Mouse (Mus musculus): ENCODE measurements around the gene Amigo3. TPM values are rescaled to one million over a fixed set of nuclear protein-coding genes. Genes with fewer than 3 reads are reported as not detected.

Gene Amigo3
- polyA plus RNA-seq, 1 experiment, result 1.7 TPM

DNA sequence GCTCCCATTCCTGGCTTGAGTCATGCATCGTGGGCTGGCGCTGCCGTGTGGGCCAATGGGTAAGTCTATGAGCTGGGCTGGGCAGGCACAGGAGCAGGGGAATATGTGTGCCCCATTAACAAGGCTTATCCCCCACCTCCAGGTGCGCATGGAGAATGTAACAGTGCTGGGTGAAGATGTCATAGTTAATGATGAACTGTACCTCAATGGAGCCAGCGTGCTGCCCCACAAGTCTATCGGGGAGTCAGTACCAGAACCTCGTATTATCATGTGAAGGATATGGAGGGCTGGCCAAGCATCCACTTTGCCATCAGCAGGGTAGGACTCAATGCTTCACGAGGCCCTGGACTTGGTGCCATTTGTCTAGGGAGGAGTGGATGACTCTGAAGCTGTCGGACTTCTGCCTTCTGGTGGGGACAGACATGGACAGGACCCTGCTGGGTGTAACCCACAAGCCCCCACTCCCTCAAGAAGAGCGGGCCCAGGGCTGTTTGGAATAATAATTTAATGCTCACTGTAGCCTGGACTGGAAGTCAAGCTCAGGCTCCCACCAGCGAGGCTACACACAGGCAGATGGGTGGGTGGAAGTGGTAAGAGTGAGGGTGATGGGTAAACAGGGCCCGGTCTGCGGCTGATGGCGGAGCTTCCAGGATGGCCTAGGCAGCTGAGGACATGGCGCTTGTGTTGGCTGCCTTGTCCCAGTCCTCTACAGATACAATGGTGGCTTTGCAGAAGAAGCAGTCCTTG is 1.6 kb upstream of the Amigo3 start:
- H3K27ac ChIP-seq (ENCODE audit: insufficient read depth, low read length), result no peak overlapping the region
- H3K4me1 ChIP-seq (ENCODE audit: control insufficient read depth, insufficient read depth, low read length), result 0 out of 2 replicates have a peak, but pooled peaks cover 4% of the 10 kb centered on the region
- H3K4me3 ChIP-seq (ENCODE audit: insufficient read depth, low read length), result no peak overlapping the region
- TF ChIP-seq POLR2A (IDR thresholded peaks at IDR 0.05; ENCODE audit: extremely low read depth, insufficient read depth, low read length) (no peak), CTCF (IDR thresholded peaks at IDR 0.05; ENCODE audit: extremely low read depth, insufficient read depth, low read length) (no peak)

DNA sequence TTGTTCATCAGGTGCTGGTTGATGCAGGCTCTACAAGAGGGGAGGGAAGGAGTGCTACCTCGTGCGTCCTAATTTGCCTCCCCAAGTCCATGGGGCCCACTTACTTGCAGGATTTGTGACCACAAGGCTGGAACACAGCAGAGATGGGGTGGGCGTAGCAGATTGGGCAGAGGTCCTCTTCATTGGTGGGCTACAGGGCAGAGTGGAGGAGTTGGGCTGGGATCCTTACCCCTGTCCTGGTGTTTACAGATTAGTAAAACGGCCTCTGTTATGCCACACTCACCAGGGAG is 1.1 kb upstream of the Amigo3 start:
- H3K4me3 ChIP-seq (ENCODE audit: insufficient read depth, low read length), result no peak overlapping the region
- TF ChIP-seq CTCF (IDR thresholded peaks at IDR 0.05; ENCODE audit: extremely low read depth, insufficient read depth, low read length) (no peak), POLR2A (IDR thresholded peaks at IDR 0.05; ENCODE audit: extremely low read depth, insufficient read depth, low read length) (0 out of 2 replicates have a peak, but pooled peaks have one; percentile 8)
- no peak overlapping the region for H3K27ac ChIP-seq (ENCODE audit: insufficient read depth, low read length)
- 0 out of 2 replicates have a peak, but pooled peaks cover 4% of the 10 kb centered on the region for H3K4me1 ChIP-seq (ENCODE audit: control insufficient read depth, insufficient read depth, low read length)

DNA sequence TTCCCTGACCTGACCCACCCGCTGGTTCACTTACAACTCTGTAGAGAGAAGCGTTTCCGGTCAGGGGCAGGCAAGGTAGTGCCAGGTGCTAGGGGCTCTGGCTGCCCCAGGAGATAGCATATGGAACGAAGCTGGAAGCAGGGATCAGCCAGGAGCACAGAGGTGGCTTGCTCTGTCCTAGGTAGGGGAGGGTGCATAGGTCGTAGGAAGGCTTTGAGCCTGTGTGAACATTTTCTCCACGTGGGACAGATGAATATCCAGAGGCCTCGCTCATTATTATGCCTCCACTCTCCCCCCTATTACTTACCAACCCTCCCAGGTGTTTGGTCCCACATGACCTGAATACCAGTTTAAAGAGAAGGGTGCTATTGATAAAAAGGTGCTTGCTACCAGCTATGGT is 548 bp upstream of the Amigo3 start:
- TF ChIP-seq CTCF (IDR thresholded peaks at IDR 0.05; ENCODE audit: extremely low read depth, insufficient read depth, low read length) (no peak), POLR2A (IDR thresholded peaks at IDR 0.05; ENCODE audit: extremely low read depth, insufficient read depth, low read length) (no peak)
- Histone ChIP-seq H3K4me3 (ENCODE audit: insufficient read depth, low read length) (no peak overlapping the region), H3K4me1 (ENCODE audit: control insufficient read depth, insufficient read depth, low read length) (0 out of 2 replicates have a peak, but pooled peaks cover 4% of the 10 kb centered on the region), H3K27ac (ENCODE audit: insufficient read depth, low read length) (no peak overlapping the region)

DNA sequence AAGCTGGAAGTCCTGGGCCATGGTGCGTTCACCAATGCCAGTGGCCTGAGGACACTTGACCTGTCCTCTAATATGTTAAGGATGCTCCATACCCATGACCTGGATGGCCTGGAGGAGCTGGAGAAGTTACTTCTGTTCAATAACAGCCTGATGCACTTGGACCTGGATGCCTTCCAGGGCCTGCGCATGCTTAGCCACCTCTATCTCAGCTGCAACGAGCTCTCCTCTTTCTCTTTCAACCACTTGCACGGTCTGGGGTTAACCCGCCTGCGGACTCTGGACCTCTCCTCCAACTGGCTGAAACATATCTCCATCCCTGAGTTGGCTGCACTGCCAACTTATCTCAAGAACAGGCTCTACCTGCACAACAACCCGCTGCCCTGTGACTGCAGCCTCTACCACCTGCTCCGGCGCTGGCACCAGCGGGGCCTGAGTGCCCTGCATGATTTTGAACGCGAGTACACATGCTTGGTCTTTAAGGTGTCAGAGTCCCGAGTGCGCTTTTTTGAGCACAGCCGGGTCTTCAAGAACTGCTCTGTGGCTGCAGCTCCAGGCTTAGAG is 786 bp downstream of the Amigo3 start:
- Histone ChIP-seq H3K4me3 (ENCODE audit: insufficient read depth, low read length) (no peak overlapping the region), H3K4me1 (ENCODE audit: control insufficient read depth, insufficient read depth, low read length) (0 out of 2 replicates have a peak, but pooled peaks cover 4% of the 10 kb centered on the region)
- TF ChIP-seq CTCF (IDR thresholded peaks at IDR 0.05; ENCODE audit: extremely low read depth, insufficient read depth, low read length) (no peak), POLR2A (IDR thresholded peaks at IDR 0.05; ENCODE audit: extremely low read depth, insufficient read depth, low read length) (no peak)

DNA sequence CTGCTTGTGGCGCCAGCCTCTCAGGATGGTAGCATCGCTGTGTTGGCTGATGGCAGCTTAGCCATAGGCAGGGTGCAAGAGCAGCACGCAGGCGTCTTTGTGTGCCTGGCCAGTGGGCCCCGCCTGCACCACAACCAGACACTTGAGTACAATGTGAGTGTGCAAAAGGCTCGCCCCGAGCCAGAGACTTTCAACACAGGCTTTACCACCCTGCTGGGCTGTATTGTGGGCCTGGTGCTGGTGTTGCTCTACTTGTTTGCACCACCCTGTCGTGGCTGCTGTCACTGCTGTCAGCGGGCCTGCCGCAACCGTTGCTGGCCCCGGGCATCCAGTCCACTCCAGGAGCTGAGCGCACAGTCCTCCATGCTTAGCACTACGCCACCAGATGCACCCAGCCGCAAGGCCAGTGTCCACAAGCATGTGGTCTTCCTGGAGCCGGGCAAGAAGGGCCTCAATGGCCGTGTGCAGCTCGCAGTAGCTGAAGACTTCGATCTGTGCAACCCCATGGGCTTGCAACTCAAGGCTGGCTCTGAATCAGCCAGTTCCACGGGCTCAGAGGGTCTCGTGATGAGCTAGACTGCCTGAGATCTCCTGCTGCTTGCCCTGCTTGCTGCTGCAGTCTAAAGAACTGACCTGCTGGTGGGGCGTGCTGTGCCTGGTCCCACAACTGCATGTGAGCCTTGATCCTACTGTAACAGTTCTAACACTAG is 1.5 kb downstream of the Amigo3 start:
- TF ChIP-seq POLR2A (IDR thresholded peaks at IDR 0.05; ENCODE audit: extremely low read depth, insufficient read depth, low read length) (no peak), CTCF (IDR thresholded peaks at IDR 0.05; ENCODE audit: extremely low read depth, insufficient read depth, low read length) (no peak)
- Histone ChIP-seq H3K4me1 (ENCODE audit: control insufficient read depth, insufficient read depth, low read length) (0 out of 2 replicates have a peak, but pooled peaks cover 4% of the 10 kb centered on the region), H3K27ac (ENCODE audit: insufficient read depth, low read length) (no peak overlapping the region), H3K4me3 (ENCODE audit: insufficient read depth, low read length) (no peak overlapping the region)

More for the DNA sequence above, 786 bp downstream of the Amigo3 start:
- H3K27ac ChIP-seq (ENCODE audit: insufficient read depth, low read length), result no peak overlapping the region

DNA sequence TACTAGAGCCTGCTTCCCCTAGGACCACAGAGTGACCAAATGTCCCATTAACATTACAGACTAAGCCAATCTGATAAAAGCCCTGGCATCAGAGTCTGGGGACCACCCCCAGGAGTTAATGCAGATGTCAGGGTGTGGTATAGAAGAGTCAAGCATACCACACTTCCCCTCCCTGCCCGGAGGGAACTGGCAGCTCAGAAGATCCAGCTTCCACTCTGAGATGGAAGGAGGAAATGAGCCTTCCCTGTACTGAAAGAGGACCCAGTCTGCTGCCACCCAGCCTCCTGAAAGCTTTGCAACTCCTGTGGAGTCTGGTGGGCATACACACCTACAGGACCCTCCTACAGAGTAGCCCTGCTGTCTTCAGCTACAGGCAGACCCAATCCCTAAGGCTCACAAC is 2.1 kb downstream of the Amigo3 start:
- Histone ChIP-seq H3K4me3 (ENCODE audit: insufficient read depth, low read length) (no peak overlapping the region), H3K4me1 (ENCODE audit: control insufficient read depth, insufficient read depth, low read length) (0 out of 2 replicates have a peak, but pooled peaks cover under 1% of the 10 kb centered on the region), H3K27ac (ENCODE audit: insufficient read depth, low read length) (no peak overlapping the region)
- no peak for TF ChIP-seq CTCF (IDR thresholded peaks at IDR 0.05; ENCODE audit: extremely low read depth, insufficient read depth, low read length)
- TF ChIP-seq POLR2A (IDR thresholded peaks at IDR 0.05; ENCODE audit: extremely low read depth, insufficient read depth, low read length), result no peak

DNA sequence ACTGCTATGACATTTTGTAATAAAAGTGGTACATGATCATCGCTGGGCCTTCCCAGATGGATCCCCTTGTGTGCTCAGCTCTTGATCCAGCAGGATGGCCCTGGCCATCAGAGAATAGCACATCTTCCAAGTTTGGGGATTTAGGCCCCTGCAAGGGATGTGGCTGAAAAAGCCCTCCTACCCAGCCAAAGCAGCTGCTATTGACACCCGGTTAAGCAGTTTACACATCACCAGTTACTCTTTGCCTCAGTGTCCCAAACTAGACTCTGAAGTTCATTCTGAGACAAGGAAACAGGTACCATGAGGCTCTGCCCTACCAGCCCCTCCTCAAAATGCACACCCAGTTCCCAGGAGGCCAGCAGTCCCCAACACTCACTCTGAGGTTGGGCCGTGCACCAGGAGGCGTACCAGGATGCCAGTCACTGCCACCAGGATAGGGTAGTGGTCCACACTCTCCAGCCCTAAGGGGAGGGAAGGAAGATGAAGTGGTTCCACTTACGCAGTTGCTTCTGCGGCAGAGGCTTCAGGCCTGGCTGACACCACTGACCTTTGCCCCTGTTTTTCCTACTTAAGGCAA is 2.8 kb downstream of the Amigo3 start:
- TF ChIP-seq POLR2A (IDR thresholded peaks at IDR 0.05; ENCODE audit: extremely low read depth, insufficient read depth, low read length), result no peak
- no peak for TF ChIP-seq CTCF (IDR thresholded peaks at IDR 0.05; ENCODE audit: extremely low read depth, insufficient read depth, low read length)
- no peak overlapping the region for H3K4me3 ChIP-seq (ENCODE audit: insufficient read depth, low read length)
- H3K27ac ChIP-seq (ENCODE audit: insufficient read depth, low read length), result no peak overlapping the region
- H3K4me1 ChIP-seq (ENCODE audit: control insufficient read depth, insufficient read depth, low read length), result no peaks in the 10 kb centered on the region

DNA sequence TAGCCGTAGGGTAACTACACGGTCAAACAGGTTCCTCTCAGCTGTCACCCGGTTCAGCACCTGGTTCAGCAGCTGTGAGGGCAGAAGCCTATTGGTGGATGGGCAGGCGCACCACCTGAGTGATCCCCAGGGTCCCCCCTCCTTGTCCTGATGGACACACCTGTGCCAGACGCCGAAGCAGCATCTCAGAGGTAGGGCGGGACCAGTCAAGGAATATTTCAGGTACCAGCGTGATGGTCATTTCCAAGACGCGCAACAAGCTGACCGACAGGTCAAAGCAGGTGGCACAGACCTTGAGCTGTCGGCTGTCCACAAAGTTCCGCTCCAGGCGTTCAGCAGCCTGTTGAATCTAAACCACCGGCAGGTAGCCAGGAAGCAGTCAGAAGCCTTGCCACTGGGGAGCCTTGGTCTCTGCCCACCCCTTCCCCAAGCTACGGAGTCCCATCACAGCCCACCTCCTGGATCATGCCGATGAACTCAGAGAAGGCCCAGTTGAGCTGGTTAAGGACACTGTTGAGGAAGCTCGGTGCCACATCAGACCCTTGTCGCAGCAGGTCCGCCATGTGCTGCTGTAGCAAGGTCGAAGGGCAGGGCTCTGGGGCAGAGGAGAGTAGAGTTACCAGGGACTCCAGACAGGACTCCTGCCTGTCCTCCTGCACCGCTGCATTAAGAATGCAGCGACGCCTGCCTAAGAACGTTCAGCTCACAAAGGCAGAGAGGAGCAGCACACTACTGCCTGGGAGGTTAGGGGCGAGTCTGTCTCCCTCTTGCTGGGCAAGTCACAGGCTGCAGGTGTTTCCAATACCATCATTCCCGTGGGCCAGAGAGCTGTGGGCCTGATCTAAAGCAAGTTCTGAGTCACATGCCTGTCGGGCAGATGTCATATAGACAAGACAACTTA is 3.7 kb downstream of the Amigo3 start:
- H3K27ac ChIP-seq (ENCODE audit: insufficient read depth, low read length), result no peak overlapping the region
- no peak overlapping the region for H3K4me3 ChIP-seq (ENCODE audit: insufficient read depth, low read length)
- TF ChIP-seq CTCF (IDR thresholded peaks at IDR 0.05; ENCODE audit: extremely low read depth, insufficient read depth, low read length) (no peak), POLR2A (IDR thresholded peaks at IDR 0.05; ENCODE audit: extremely low read depth, insufficient read depth, low read length) (no peak)
- no peaks in the 10 kb centered on the region for H3K4me1 ChIP-seq (ENCODE audit: control insufficient read depth, insufficient read depth, low read length)

DNA sequence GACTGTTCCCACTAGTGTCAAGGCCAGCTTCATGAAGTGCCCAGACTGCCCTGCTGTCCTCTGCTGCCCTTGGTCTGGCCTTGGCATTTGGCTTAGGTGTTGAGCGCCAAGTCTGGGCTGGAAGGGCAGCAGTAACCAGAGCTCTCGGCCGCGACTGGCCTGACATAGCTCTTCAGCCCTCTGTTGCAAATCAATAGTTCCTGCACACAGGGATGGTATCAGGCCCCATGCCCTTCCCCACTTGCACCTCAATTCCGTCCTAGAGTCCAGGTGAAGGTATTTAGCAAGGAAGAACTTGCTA is 4.3 kb downstream of the Amigo3 start:
- no peaks in the 10 kb centered on the region for H3K4me1 ChIP-seq (ENCODE audit: control insufficient read depth, insufficient read depth, low read length)
- no peak overlapping the region for H3K27ac ChIP-seq (ENCODE audit: insufficient read depth, low read length)
- H3K4me3 ChIP-seq (ENCODE audit: insufficient read depth, low read length), result no peak overlapping the region
- TF ChIP-seq POLR2A (IDR thresholded peaks at IDR 0.05; ENCODE audit: extremely low read depth, insufficient read depth, low read length) (no peak), CTCF (IDR thresholded peaks at IDR 0.05; ENCODE audit: extremely low read depth, insufficient read depth, low read length) (no peak)
